Mouse (Mus musculus) brain, adult 10 weeks (tissue): ENCODE results near the gene Taf5. TPM values are rescaled to one million over a fixed set of nuclear protein-coding genes. Genes with fewer than 3 reads are reported as not detected.

ENCODE experiments used
- polyA plus RNA-seq: library from polyadenylated mRNA; stranded (reverse); fragments of 350-450 nt; fragmentation: Illumina TruSeq; extraction: RNeasy Lipid Tissue Mini Kit (QIAGEN cat#74804); gene quantifications from one replicate; pipeline ENCODE4 v1.2.3, GENCODE M21; 2015; ENCODE audit warnings: low read depth, low replicate concordance

Taf5 gene
- 4.7 TPM for polyA plus RNA-seq

DNA sequence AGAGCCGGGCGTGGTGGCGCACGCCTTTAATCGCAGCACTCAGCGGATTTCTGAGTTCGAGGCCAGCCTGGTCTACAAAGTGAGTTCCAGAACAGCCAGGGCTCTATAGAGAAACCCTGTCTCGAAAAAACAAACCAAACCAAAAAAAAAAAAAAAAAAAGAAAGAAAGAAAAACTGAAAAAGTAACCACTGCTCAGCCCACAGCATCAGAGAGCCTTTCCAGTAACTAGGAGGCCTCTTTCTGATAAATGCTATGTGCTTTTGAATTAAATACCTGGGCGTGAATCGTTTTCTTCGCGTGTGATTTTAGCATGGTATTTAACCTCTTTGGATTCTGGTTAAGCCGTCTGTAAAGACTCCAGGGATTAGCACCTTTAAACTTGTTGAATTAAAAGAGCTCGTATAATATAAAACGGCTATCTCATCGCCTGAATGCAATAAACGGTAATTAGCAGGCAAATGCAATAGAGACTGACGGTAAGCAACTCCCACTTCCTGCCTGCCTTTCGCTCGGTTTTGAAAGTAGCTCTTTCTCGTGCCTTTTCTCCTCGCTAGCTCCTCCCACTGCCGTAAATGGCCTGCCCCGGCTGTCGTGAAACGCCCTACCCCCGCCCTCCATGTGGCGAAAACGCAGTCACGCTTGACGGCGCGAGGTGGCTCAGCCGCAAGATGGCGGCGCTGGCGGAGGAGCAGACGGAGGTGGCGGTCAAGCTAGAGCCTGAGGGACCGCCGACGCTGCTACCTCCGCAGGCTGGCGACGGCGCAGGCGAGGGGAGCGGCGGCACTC lies at the start of gene Taf5:
Gene Taf5 (plus strand): TSS at position 651 of the 787 bp plus-strand sequence.

DNA sequence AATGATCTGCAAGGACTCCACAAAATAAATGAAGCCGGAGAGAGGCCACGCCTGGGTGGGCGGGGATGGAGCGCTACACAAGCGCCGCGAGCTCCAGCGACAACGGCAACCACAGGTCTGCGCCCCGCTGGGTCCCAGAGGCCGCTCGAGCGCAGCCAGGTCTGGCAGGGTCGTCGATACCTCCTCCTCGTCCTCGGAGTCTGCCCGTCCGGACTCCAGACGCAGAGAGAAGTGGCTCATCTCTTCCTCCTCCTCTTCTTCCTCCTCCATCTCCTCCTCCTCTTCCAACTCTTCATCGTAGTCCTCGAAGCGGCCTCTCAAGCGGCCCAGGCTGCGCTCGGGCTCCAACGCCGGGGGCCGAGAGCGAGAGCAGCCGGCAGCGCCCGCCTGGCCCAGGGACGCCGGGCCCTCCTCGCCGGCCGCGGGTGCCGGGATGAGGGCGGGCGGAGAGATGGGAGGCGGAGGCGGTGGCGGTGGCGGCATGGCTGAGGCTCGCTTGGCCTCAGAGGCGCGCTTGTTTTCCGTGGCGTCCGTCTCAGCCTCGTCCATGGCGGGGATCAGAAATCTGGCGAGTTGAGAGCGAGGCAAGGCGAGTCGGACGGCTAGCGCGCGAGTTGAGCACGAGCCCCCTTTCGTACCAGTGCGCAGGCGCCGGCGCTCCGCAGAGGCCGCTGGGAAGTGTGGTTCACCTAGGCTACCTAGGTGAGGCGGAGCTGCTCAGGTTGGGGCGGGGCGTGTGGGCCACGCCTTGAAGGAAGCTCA lies 17.1 kb upstream of the Taf5 start, which contains the start of gene Pcgf6:
Gene Pcgf6 (minus strand): TSS at position 636 of the 762 bp plus-strand sequence.

DNA sequence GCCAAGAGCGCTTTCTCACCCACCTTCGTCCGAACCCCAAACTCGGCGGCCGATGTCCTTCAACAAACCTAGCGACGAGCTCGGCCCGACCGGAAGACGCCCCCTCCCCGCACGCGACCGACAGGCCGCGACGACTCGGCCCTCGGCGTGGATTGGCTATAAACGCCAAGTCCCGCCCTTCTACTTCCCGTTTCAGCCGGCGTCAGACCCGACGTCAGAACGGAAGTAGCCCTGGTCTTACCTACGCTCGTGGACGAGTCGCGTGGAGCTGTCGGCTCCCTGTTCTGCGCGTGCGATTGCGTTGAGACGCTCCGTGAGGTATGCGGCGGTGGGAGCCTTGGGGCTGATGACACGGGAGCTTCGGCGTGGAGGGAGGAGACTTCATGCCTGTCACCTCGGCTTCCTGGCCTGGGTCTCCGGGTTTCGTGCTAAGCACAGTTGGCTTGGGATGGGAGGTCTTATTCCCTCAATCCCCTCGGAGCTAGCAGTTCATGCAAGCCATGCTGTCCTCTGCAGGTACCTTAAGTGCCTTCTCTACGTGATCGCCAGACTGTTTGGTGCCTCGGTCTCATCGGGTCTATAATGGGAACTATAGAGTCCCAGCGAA lies 23.1 kb downstream of the Taf5 start, which contains the start of the genes Usmg5 and Pdcd11:
Gene Usmg5 (minus strand): TSS at position 98 of the 607 bp plus-strand sequence.
Gene Pdcd11 (plus strand): TSS at position 219 of the 607 bp plus-strand sequence.

Other genes starting within 250 kb of the Taf5 start
- gene Ina, start 53.0 kb upstream of the Taf5 start, polyA plus RNA-seq, result 143 TPM
- gene Nt5c2, start 52.6 kb upstream of the Taf5 start, polyA plus RNA-seq, result 56.7 TPM
- 18.7 TPM for gene Pcgf6, start 16.8 kb upstream of the Taf5 start, polyA plus RNA-seq
- gene Usmg5, start 22.9 kb downstream of the Taf5 start, polyA plus RNA-seq, result 1,882 TPM
- gene Pdcd11, start 23.0 kb downstream of the Taf5 start, polyA plus RNA-seq, result 8.5 TPM
- 3.9 TPM for gene Calhm2, start 70.5 kb downstream of the Taf5 start, polyA plus RNA-seq
- gene Calhm1, start 76.5 kb downstream of the Taf5 start, polyA plus RNA-seq, result not detected
- gene Calhm3, start 90.0 kb downstream of the Taf5 start, polyA plus RNA-seq, result not detected
- gene Neurl1a, start 111.1 kb downstream of the Taf5 start, polyA plus RNA-seq, result 106 TPM